Mouse (Mus musculus): ENCODE results near the gene Armh3. TPM values are rescaled to one million over a fixed set of nuclear protein-coding genes. Genes with fewer than 3 reads are reported as not detected.

Gene Armh3
- 19.6 and 22.0 TPM in 2 replicates for polyA plus RNA-seq (2012; rRNA removed)

DNA sequence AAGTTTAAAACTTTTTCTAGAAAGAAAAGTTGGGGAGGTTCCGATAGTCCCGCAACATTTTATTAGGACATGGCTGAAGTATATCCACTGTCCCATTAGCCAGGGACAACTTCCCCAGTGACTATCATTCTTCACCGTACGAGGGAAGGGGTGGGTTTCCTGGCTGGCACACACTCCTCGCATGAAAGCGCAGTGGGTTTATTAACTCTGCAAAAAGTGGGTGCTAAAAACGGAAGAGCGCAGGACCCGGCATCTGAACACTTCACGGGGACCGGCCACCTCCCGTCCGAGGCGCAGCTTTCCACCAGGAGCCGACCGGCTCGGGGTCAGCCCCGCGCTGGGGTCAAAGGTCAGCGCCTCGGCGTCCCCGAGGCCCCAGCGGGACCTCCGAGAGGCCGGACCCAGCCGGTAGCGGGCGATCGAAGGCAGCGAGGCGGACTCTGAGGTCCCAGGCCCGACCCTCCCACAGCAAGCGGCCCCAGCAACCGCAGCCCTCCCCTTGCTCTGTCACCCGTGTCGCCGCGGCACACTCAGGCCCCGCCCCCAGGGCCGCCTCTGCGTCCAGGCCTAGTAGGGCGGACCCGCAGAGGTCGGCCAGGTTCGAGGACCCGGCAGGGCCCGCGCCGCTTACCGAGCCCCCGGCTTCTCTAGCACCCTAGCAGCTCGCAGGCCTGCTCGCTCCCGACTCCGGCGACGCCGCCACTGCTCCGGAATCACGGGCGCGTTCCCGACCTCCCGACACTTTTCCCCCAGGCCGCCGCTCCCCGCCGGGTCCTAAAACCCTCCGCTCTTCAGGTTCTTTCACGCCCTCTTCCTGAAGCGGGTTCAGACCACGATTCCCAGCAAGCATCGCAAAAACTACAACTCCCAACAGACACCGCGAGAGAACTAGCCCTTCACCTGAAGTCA, at the start of gene Armh3:
Gene Armh3 (minus strand): TSS at position 704 of the 909 bp plus-strand sequence.
- DNase-seq (ENCODE audit: low read depth): peak; percentile 99

DNA sequence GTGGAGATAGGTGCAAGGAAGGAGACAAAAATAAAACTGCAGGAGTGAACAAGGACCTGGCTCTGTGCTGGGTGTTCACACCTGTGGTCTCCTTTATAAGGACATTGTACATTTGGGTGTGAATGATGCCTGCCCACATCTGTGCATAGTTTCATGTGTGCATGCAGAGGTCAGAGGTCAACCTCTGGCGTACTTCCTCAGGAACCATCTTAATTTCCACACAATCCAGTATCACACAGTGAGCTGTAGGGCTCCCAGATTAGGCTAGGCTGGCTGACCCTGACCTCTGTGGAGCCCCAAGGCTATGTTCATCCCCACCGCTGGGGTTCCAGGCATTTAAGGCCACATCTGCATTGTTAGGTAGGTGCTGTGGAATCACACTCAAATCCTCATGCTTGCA, 49.1 kb upstream of the Armh3 start:
- TF ChIP-seq POLR2A (IDR thresholded peaks at IDR 0.05; ENCODE audit: borderline replicate concordance, extremely low read depth, insufficient read depth, insufficient read length, poor library complexity, severe bottlenecking) (no peak), CTCF (IDR thresholded peaks at IDR 0.05; ENCODE audit: borderline replicate concordance, extremely low read depth, insufficient read depth, insufficient read length) (no peak)
- no peak for DNase-seq (ENCODE audit: low read depth)

More for the DNA sequence above, at the start of gene Armh3:
- TF ChIP-seq CTCF (IDR thresholded peaks at IDR 0.05; ENCODE audit: borderline replicate concordance, extremely low read depth, insufficient read depth, insufficient read length): no peak
- TF ChIP-seq POLR2A (IDR thresholded peaks at IDR 0.05; ENCODE audit: borderline replicate concordance, extremely low read depth, insufficient read depth, insufficient read length, poor library complexity, severe bottlenecking): peak; percentile 74; the same call in 1 of the 2 replicates

DNA sequence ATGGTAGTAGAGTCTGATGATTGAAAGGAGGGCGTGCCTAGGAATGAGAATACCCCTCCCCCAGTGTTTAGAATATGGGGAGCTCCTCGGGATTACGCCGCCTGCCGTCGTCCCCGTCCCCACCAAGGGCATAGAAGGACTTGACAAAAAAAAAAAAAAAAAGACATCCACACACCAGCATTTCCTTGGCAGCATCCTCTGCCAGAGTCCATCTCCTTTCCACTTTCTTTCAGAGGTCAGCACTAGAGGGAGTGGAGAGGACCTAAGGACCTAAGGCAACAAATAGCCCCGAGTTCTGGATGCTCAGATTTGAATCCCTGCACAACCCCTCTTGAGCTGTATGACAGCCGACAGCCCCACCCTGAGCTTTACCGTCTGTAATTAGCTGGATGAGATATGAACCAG, 48.3 kb upstream of the Armh3 start:
- TF ChIP-seq POLR2A (IDR thresholded peaks at IDR 0.05; ENCODE audit: borderline replicate concordance, extremely low read depth, insufficient read depth, insufficient read length, poor library complexity, severe bottlenecking) (no peak), CTCF (IDR thresholded peaks at IDR 0.05; ENCODE audit: borderline replicate concordance, extremely low read depth, insufficient read depth, insufficient read length) (no peak)
- DNase-seq (ENCODE audit: low read depth): peak; percentile 48

DNA sequence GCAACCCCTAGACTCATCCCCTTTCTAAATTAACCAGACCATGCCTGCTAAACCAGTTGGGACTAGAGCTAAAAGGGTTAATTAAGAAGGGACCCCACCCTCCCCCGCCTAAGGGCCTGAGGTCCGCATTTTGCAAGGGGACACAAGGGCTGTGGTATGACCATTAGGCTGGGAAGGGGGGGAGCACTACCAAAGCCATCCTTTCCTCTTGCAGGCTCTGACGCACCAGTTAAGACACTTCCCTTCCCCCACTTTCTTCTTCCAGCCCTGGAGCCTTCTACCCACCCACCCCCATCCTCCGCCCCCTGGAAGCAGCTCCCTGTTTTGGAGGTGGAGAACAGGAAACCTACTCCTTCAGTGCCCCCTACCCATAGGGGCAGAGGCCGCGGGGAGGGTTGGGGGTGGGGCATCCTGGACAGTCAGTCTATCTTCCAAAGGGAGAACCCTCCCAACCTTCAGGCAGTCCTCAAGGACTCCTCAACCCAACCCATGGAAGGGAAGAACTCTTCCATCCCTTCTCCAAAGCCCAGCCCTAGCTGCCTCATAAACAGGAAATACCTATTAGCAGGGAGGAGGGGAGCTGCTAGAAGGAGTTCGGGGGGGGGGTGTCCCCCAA, 47.5 kb upstream of the Armh3 start:
- TF ChIP-seq CTCF (IDR thresholded peaks at IDR 0.05; ENCODE audit: borderline replicate concordance, extremely low read depth, insufficient read depth, insufficient read length) (no peak), POLR2A (IDR thresholded peaks at IDR 0.05; ENCODE audit: borderline replicate concordance, extremely low read depth, insufficient read depth, insufficient read length, poor library complexity, severe bottlenecking) (no peak)
- DNase-seq (ENCODE audit: low read depth): peak; percentile 79

DNA sequence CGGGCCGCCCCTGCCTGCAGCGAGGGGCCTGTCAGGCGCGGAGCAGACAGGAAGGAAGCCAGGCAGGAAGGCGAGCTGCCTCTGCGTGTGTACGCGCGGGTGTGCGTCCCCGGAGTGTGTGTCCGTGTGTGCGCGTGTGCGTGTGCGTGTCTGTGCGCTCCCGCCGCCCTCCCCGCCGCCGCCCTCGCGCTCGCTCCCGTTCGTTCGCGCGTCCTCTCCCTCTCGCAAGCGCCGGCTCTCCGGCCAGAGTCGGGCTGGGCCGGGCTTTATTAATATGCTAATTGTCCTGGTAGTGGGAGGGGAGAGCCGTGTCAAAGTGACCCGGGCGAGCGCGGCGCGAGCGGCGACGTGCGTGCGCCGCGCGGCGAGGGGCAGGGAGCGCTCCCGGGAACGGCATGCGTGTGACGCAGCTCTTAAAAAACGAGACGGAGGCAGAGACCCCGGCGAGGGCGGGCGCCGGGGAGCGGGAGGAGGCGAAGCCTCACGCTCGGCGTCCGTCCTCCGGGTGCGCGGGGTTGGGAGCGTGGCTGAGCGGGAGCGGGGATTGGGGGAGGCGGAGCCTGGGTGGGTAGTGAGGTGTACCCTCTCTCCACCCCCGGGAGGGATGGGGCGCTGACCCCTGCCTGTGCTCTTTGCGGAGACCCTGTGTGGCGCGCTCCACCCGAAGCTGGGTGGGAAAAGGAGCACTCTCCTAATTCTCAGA, 46.9 kb upstream of the Armh3 start, which contains the start of gene Ldb1:
Gene Ldb1 (minus strand): TSS at position 222 of the 703 bp plus-strand sequence.
- peak; percentile 95 for DNase-seq (ENCODE audit: low read depth)
- TF ChIP-seq CTCF (IDR thresholded peaks at IDR 0.05; ENCODE audit: borderline replicate concordance, extremely low read depth, insufficient read depth, insufficient read length): no peak
- TF ChIP-seq POLR2A (IDR thresholded peaks at IDR 0.05; ENCODE audit: borderline replicate concordance, extremely low read depth, insufficient read depth, insufficient read length, poor library complexity, severe bottlenecking): peak; percentile 84

DNA sequence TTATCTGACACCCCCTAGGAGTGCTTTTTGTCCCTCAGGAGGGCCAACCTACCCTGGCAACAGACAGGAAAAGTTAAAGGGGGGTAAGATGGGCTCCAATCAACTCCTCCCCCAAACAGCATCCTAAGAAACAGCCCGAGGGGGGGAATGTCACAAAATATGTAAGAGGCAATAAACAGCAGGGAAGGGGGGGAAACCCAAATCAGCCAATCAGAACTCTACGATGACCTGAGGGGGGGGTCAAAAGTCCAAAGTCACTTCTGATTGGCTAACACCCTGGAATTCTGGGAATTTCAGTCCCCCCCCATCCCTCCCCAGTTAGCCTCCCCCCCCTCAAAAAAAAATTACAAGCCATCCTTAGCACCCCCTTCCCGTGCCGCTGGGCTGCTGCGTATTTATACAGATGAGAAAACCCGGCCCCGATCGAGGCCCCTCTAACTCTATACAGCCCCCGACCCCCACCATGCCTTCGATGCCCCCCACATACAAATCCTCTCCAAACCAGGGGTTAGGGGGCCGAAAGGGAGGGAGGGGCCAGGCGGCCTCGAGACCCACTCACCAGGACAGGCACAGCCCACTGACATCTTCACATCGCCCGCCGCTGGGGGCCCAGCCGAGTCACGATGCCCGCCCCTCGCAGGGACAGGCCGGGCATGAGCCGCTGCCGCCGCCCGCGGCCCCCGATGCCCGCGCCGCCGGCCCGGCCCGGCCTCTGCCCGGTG, 46.1 kb upstream of the Armh3 start, which contains the start of gene Pprc1:
Gene Pprc1 (plus strand): TSS at position 616 of the 722 bp plus-strand sequence.
- peak; percentile 70 for DNase-seq (ENCODE audit: low read depth)
- TF ChIP-seq CTCF (IDR thresholded peaks at IDR 0.05; ENCODE audit: borderline replicate concordance, extremely low read depth, insufficient read depth, insufficient read length) (no peak), POLR2A (IDR thresholded peaks at IDR 0.05; ENCODE audit: borderline replicate concordance, extremely low read depth, insufficient read depth, insufficient read length, poor library complexity, severe bottlenecking) (no peak)

DNA sequence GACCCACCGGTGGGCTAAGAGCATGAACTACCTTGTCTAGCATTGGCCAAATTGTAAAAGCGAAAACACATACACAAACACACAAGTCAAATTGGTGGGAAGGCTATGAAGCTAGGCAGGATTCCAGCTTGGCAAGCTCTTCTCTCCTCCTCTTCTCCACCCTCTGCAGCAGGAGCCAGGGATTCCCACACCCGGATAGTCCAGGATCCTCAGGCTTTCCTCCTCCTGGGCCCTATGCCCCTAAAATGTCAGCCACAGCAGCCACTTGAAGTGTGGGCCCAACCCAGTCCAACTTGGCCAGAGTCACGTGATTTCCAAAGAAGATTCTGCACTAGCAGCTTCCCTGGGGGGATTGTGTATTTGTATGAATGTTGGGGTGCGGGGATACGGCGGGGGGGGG, 45.1 kb upstream of the Armh3 start:
- DNase-seq (ENCODE audit: low read depth): peak; percentile 73
- TF ChIP-seq POLR2A (IDR thresholded peaks at IDR 0.05; ENCODE audit: borderline replicate concordance, extremely low read depth, insufficient read depth, insufficient read length, poor library complexity, severe bottlenecking): no peak
- no peak for TF ChIP-seq CTCF (IDR thresholded peaks at IDR 0.05; ENCODE audit: borderline replicate concordance, extremely low read depth, insufficient read depth, insufficient read length)

DNA sequence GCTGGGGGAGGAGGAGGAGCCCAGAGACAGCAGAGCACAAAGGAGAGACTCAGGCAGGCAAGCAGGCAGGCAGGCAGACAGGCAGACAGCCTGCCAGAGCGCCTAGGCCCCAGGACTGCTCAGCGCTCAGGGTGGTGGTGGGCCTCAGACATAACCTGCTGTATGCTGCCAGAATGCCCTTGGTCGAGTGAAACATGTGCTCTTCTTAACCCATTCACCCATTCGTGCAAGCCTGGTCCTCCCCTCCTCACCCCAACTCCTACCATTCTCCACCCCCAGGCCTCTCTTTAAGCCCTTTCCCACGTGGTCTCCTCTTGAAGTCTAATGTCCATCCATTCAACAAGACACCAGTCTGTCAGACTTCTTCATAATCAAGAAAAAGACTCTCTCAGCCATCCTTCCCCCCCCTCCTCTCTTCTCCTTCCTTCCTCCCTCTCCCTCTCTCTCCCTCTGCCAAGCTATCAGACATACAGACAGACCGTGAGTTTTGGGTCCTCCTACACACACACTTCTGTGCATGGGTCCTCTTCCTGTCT, 44.3 kb upstream of the Armh3 start:
- peak; percentile 93 for DNase-seq (ENCODE audit: low read depth)
- TF ChIP-seq POLR2A (IDR thresholded peaks at IDR 0.05; ENCODE audit: borderline replicate concordance, extremely low read depth, insufficient read depth, insufficient read length, poor library complexity, severe bottlenecking) (peak; percentile 51; the same call in 1 of the 2 replicates), CTCF (IDR thresholded peaks at IDR 0.05; ENCODE audit: borderline replicate concordance, extremely low read depth, insufficient read depth, insufficient read length) (no peak)

DNA sequence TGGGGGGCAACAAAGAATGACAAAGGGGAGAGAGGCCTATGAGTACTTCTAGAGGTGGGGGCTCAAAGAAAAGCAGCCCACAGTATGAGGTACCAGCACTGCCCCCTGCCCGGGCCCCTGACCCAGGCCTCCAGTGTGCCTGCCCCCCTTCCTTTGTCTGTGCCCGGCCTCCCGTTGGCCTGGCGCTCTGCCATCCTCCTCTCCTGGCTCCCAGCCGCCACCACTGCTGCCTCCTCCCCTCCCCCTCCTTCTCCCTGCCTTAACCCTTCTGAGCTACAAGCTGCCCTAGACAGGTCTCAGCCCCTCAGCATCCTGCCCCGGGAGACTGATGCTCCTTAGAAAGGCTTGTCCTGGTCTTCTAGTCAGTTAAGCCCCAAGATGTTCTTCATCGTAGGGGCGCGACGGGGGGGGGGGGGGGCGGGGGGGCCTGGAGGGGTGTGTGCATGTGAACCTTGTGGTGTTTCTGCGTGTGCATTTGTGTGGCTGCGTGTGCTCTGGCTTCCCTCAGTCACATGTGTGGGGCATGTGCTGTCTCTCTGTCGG, 43.7 kb upstream of the Armh3 start:
- peak; percentile 96 for DNase-seq (ENCODE audit: low read depth)
- TF ChIP-seq POLR2A (IDR thresholded peaks at IDR 0.05; ENCODE audit: borderline replicate concordance, extremely low read depth, insufficient read depth, insufficient read length, poor library complexity, severe bottlenecking) (0 out of 2 replicates have a peak, but pooled peaks have one; percentile 15), CTCF (IDR thresholded peaks at IDR 0.05; ENCODE audit: borderline replicate concordance, extremely low read depth, insufficient read depth, insufficient read length) (no peak)

All from brain, embryonic 14.5 days (tissue).